Mouse (Mus musculus): Measurements from ENCODE around the gene Phactr4.

- TF ChIP-seq CTCF (IDR thresholded peaks at IDR 0.05; ENCODE audit: extremely low read depth, insufficient read length, insufficient replicate concordance, low read depth, low read length): no peak
- TF ChIP-seq POLR2A (IDR thresholded peaks at IDR 0.05; ENCODE audit: low read depth, low read length): no peak
These were observed 106.6 kb downstream of the Phactr4 start for GRCm38 (mm10) chr4:132315711-132316110.
